15 mouse cellular contexts compared by ENCODE assay signal in the genomic region with DNA sequence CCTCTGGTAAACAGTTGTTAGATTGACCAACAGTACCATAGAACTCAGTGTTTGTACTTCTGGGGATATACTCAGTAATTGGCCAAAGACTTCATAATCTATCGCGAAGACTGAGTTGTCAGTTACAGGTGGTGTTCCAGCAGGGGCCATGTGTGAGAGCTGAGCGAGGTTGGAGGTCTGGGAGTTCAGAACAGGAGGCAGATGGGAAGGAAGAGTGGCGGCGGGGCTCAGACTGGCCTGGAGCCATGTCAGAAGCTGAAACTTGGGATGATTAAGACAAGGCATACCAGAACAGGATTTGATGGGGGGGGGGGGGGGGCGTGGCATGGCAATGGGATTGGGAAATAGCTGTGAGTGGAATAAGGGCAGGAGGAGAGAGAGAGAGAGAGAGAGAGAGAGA.
"Had no signal": no experiment of that assay in that cellular context is flagged by ENCODE, and none has a peak within 500 bp of the region (broad histone marks: within the 10 kb centered on the region; RNA-seq: fewer than 3 reads in every experiment).

No protein-coding gene starts in this region.

- ATAC-seq: midbrain, embryonic 16.5 days had no signal

- H3K4me3 ChIP-seq: midbrain, embryonic 10.5 days; myocyte; neural tube, embryonic 13.5 days; neural tube, embryonic 15.5 days had no signal

- DNase-seq: lung, adult 18-20 months; lung, embryonic 14.5 days; midbrain, embryonic 14.5 days; right cerebral cortex, adult 18-20 months; right cerebral cortex, postnatal 25 days; right cerebral cortex, postnatal 4 days; spleen, adult 18-20 months; thymus, adult 18-20 months; thymus, postnatal 14 days; thymus, postnatal 36 days had no signal

- H3K9ac ChIP-seq: lung, embryonic 14.5 days; neural tube, embryonic 13.5 days; neural tube, embryonic 15.5 days had no signal

- H3K27me3 ChIP-seq: neural tube, embryonic 13.5 days; neural tube, embryonic 15.5 days had no signal

- H3K4me2 ChIP-seq: lung, embryonic 14.5 days; neural tube, embryonic 13.5 days; neural tube, embryonic 15.5 days had no signal

- H3K36me3 ChIP-seq: midbrain, embryonic 10.5 days; neural tube, embryonic 13.5 days; neural tube, embryonic 15.5 days had no signal

- H3K27ac ChIP-seq: midbrain, embryonic 10.5 days; neural tube, embryonic 13.5 days; neural tube, embryonic 15.5 days had no signal

- H3K9me3 ChIP-seq: midbrain, embryonic 10.5 days; neural tube, embryonic 13.5 days; neural tube, embryonic 15.5 days had no signal
